Mouse (Mus musculus) hindbrain, embryonic 15.5 days (tissue): ENCODE measurements around the gene Gas2l3. TPM values are rescaled to one million over a fixed set of nuclear protein-coding genes. Genes with fewer than 3 reads are reported as not detected.

Source experiments
- ATAC-seq: fragments of 200-750 bp; cut with Nextera tagmentation; 2 replicates; pipeline ENCODE4 v1.8.0; 2017; ENCODE audit warnings: low read depth, moderate number of reproducible peaks, moderate TSS enrichment; ENCODE audit not compliant: low FRiP score
- H3K27ac ChIP-seq: fragments of 300-500 bp; sonication (generic); replicated peaks from 2 replicates; pipeline ENCODE4 v1.5.1; 2015; ENCODE audit warnings: mild to moderate bottlenecking, inconsistent platforms
- H3K27me3 ChIP-seq: fragments of 300-500 bp; sonication (generic); 2 replicates; pipeline ENCODE4 v1.6.1; 2015; ENCODE audit warnings: control low read depth, inconsistent platforms
- H3K36me3 ChIP-seq: fragments of 300-500 bp; sonication (generic); 2 replicates; pipeline ENCODE4 v1.6.1; 2015; ENCODE audit warnings: control low read depth, inconsistent platforms
- H3K4me1 ChIP-seq: fragments of 300-500 bp; sonication (generic); replicated peaks from 2 replicates; pipeline ENCODE4 v1.6.1; 2015; ENCODE audit warnings: control low read depth, inconsistent platforms
- H3K4me2 ChIP-seq: fragments of 300-500 bp; sonication (generic); 2 replicates; pipeline ENCODE4 v1.6.1; 2015; ENCODE audit warnings: moderate library complexity, mild to moderate bottlenecking, inconsistent platforms
- H3K4me3 ChIP-seq: fragments of 300-500 bp; sonication (generic); 2 replicates; pipeline ENCODE4 v1.5.1; 2015; ENCODE audit warnings: mild to moderate bottlenecking, inconsistent platforms
- H3K9ac ChIP-seq: fragments of 300-500 bp; sonication (generic); 2 replicates; pipeline ENCODE4 v1.6.1; 2015; ENCODE audit warnings: inconsistent platforms
- H3K9me3 ChIP-seq: fragments of 300-500 bp; sonication (generic); 2 replicates; pipeline ENCODE4 v1.6.1; 2016; ENCODE audit warnings: control low read depth, inconsistent platforms
- WGBS: fragments of 180-500 bp; shearing (Covaris S2); methylation state at CpG from one replicate; pipeline ENCODE4 v1.1.7; 2015; 5-methylcytosine and 5-hydroxymethylcytosine counted together
- polyA plus RNA-seq: library from polyadenylated mRNA; unstranded; fragments of >200 nt; fragmentation: Nextera tagmentation; extraction: Ambion mirVana; gene quantifications from 2 replicates; pipeline ENCODE4 v1.2.1, GENCODE M21; 2015

The Gas2l3 gene
- polyA plus RNA-seq = 5.5 and 7.4 TPM in 2 replicates

GRCm38 (mm10) chr10:89443623-89444151 is at the start of gene Gas2l3:
TSS of gene Gas2l3 (minus strand) at chr10:89443967.
- H3K4me1 ChIP-seq = peaks cover 10% of the 10 kb centered on the region
- WGBS = under 1% methylated on average over 39 of the region's 39 CpGs
- peaks cover 17% of the 10 kb centered on the region for H3K27me3 ChIP-seq
- H3K4me2 ChIP-seq = peak within 1 kb of the TSS; percentile 95
- no peaks in the 10 kb centered on the region for H3K9me3 ChIP-seq
- no peaks in the 10 kb centered on the region for H3K36me3 ChIP-seq
- H3K27ac ChIP-seq = peak within 1 kb of the TSS; percentile 49
- ATAC-seq = peak; percentile 97
- H3K9ac ChIP-seq = peak within 1 kb of the TSS; percentile 58
- H3K4me3 ChIP-seq = peak within 1 kb of the TSS; percentile 68

DNA sequence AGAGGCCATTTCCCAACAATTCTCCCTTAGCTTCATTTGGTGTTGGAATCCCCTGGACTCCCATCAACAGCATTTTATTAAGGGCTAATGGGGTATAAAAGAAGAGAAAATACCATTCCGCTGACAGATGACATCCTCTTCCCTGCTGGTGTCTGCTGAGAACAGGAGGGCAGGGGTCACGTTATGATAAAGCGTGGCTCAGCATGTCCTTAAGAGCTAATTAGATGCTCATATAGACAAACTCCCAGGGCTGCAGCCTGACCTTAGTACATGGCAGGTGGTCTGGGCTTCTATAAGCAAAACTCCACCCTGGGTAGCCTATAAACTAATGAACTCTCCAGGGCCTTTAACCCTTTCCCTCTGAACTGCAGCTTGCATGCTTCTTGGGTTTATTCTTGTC is 47.6 kb upstream of the Gas2l3 start:
- H3K4me3 ChIP-seq = no peak overlapping the region
- no peaks in the 10 kb centered on the region for H3K4me1 ChIP-seq
- no peak overlapping the region for H3K27ac ChIP-seq
- H3K4me2 ChIP-seq = no peak overlapping the region
- H3K9me3 ChIP-seq = no peaks in the 10 kb centered on the region
- ATAC-seq = no peak
- H3K36me3 ChIP-seq = no peaks in the 10 kb centered on the region
- H3K27me3 ChIP-seq = no peaks in the 10 kb centered on the region; the same call in 1 of the 2 replicates
- WGBS = 10% methylated on average over 3 of the region's 3 CpGs
- H3K9ac ChIP-seq = no peak overlapping the region

DNA sequence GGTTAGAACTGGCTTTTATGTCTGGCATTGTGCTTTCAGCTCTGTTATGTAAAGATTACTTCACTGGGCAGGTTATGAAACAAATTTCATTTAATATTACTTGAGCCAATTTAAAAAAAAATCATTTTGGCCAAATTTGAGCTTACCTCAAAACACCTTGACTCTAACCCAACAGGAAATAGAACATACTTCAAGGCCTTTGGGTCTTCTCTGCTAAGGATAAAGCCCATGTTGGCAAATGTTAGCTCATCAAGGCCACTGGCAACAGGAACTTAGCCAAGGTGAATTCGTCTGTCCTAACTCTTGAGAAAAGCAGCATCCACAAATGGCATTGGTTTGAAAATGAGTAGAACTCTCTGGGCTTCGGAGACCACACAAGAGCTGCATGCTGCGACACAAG is 46.5 kb upstream of the Gas2l3 start:
- Histone ChIP-seq H3K9me3 (no peaks in the 10 kb centered on the region), H3K27ac (no peak overlapping the region), H3K9ac (no peak overlapping the region), H3K36me3 (no peaks in the 10 kb centered on the region), H3K4me3 (no peak overlapping the region), H3K27me3 (no peaks in the 10 kb centered on the region; the same call in 1 of the 2 replicates), H3K4me1 (no peaks in the 10 kb centered on the region), H3K4me2 (no peak overlapping the region)
- 91% methylated on average over 3 of the region's 3 CpGs for WGBS
- ATAC-seq = no peak

GRCm38 (mm10) chr10:89489459-89489858 is 45.7 kb upstream of the Gas2l3 start:
- Histone ChIP-seq H3K9ac (no peak overlapping the region), H3K4me3 (no peak overlapping the region), H3K27ac (no peak overlapping the region), H3K9me3 (no peaks in the 10 kb centered on the region), H3K27me3 (no peaks in the 10 kb centered on the region; the same call in 1 of the 2 replicates), H3K36me3 (no peaks in the 10 kb centered on the region), H3K4me1 (no peaks in the 10 kb centered on the region), H3K4me2 (no peak overlapping the region)
- no peak for ATAC-seq
- 83% methylated on average over 4 of the region's 4 CpGs for WGBS

DNA sequence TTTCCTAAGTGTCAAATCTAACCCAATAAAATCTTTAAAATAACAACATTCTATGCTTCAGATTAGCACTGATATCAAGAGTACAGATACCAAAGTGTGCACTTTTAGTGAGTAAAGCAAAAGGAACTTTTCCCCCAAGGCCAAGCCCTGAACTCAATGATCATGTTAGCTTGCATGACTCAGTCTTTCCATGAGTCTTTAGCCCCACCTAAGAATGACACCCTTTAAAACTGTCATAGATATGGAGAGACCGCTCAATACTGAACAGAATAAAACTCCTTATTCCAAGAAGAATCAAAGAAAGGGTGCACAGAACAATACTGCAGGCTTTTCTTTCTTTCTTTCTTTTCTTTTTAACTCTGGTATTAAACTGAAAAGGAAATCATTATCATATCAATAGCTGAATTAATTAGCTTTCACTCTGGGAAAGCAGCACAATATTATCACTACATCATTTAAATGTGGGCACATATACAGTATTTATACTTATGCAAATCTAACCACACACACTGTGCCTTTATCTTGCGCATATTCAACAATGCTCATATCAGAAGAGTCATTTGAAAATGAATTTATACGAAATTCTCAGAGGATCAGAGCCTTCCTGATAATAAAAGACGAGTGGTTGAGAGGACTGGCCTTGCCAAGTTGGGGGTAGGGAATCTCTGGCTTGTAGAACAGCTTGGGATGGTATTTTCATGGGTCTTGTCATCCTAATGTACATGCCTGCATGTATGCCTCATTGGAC is 43.4 kb upstream of the Gas2l3 start:
- H3K4me1 ChIP-seq = peaks cover 4% of the 10 kb centered on the region
- H3K9me3 ChIP-seq = no peaks in the 10 kb centered on the region
- 27% methylated on average over 4 of the region's 4 CpGs for WGBS
- no peak overlapping the region for H3K4me3 ChIP-seq
- H3K27ac ChIP-seq = no peak overlapping the region
- no peaks in the 10 kb centered on the region for H3K27me3 ChIP-seq
- no peak overlapping the region for H3K4me2 ChIP-seq
- no peak overlapping the region for H3K9ac ChIP-seq
- ATAC-seq = no peak
- H3K36me3 ChIP-seq = no peaks in the 10 kb centered on the region

DNA sequence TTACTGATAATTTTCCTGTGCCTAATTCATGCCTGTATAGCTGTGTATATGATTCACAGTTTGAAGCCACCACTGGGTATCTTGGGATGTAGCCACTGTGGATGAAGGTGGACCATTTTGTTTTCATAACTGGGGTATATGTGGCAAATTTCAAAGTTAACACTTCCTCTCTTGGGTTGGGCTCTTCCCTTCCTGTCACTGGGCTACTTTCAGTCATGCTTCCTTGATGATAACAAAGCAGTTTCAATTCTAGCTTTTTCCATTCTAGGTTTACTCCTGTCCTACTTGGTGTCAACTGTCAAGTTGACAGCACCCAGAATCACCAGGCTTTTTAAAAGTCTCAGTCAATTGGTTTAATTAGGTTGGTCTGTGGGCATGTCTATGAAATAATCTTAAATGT is 41.1 kb upstream of the Gas2l3 start:
- Histone ChIP-seq H3K27me3 (no peaks in the 10 kb centered on the region), H3K27ac (no peak overlapping the region), H3K9me3 (no peaks in the 10 kb centered on the region), H3K36me3 (no peaks in the 10 kb centered on the region), H3K4me1 (peaks cover 9% of the 10 kb centered on the region), H3K4me3 (no peak overlapping the region), H3K4me2 (no peak overlapping the region), H3K9ac (no peak overlapping the region)
- no peak for ATAC-seq

GRCm38 (mm10) chr10:89483812-89484602 is 40.2 kb upstream of the Gas2l3 start:
- no peaks in the 10 kb centered on the region for H3K27me3 ChIP-seq
- H3K9ac ChIP-seq = no peak overlapping the region
- no peak overlapping the region for H3K4me3 ChIP-seq
- ATAC-seq = no peak
- peaks cover 9% of the 10 kb centered on the region for H3K4me1 ChIP-seq
- H3K27ac ChIP-seq = no peak overlapping the region
- no peaks in the 10 kb centered on the region for H3K36me3 ChIP-seq
- H3K9me3 ChIP-seq = no peaks in the 10 kb centered on the region
- WGBS = 85% methylated on average over 18 of the region's 18 CpGs
- no peak overlapping the region for H3K4me2 ChIP-seq

DNA sequence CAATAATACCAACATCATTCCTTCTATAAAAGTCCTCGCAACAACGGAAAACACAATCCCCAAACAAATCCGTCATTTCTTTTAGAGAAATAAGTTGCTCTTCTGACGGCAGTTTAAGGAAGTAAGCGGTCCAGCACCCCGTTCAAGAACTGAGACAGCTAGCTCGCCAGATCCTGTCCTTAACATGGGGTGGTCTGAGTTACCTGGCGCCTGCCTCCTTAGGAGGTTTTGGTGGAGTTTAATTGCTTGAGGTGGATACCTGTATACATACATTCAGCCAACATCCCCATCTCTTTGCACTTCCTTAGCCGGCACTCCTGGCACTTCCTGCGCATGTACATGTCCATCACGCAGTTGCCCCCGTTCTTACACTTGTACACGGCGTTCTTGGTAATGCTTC is 39.3 kb upstream of the Gas2l3 start:
- WGBS = 80% methylated on average over 14 of the region's 14 CpGs

GRCm38 (mm10) chr10:89482142-89482681 is 38.4 kb upstream of the Gas2l3 start:
- no peak overlapping the region for H3K9ac ChIP-seq
- H3K4me2 ChIP-seq = peak overlapping the region; percentile 11; the same call in 1 of the 2 replicates
- no peak for ATAC-seq
- peaks cover 9% of the 10 kb centered on the region for H3K4me1 ChIP-seq
- H3K36me3 ChIP-seq = no peaks in the 10 kb centered on the region
- no peak overlapping the region for H3K4me3 ChIP-seq
- WGBS = 13% methylated on average over 10 of the region's 10 CpGs
- H3K9me3 ChIP-seq = no peaks in the 10 kb centered on the region
- H3K27me3 ChIP-seq = no peaks in the 10 kb centered on the region
- H3K27ac ChIP-seq = no peak overlapping the region

More for the DNA sequence above, 39.3 kb upstream of the Gas2l3 start:
- Histone ChIP-seq H3K27me3 (no peaks in the 10 kb centered on the region), H3K4me3 (no peak overlapping the region), H3K9ac (no peak overlapping the region), H3K4me2 (no peak overlapping the region), H3K4me1 (peaks cover 9% of the 10 kb centered on the region), H3K9me3 (no peaks in the 10 kb centered on the region), H3K36me3 (no peaks in the 10 kb centered on the region), H3K27ac (no peak overlapping the region)
- ATAC-seq = no peak

GRCm38 (mm10) chr10:89481638-89482037 is 37.9 kb upstream of the Gas2l3 start:
- Histone ChIP-seq H3K36me3 (no peaks in the 10 kb centered on the region), H3K27me3 (no peaks in the 10 kb centered on the region), H3K9me3 (no peaks in the 10 kb centered on the region), H3K27ac (no peak overlapping the region), H3K4me3 (no peak overlapping the region), H3K4me2 (peak overlapping the region; percentile 11; the same call in 1 of the 2 replicates), H3K9ac (no peak overlapping the region), H3K4me1 (peaks cover 9% of the 10 kb centered on the region)
- no peak for ATAC-seq
- WGBS = 18% methylated on average over 7 of the region's 7 CpGs

GRCm38 (mm10) chr10:89478766-89479165 is 35.0 kb upstream of the Gas2l3 start:
- 92% methylated on average over 8 of the region's 8 CpGs for WGBS
- H3K4me1 ChIP-seq = peaks cover 9% of the 10 kb centered on the region
- H3K4me2 ChIP-seq = no peak overlapping the region
- H3K9me3 ChIP-seq = no peaks in the 10 kb centered on the region
- H3K4me3 ChIP-seq = no peak overlapping the region
- ATAC-seq = no peak
- H3K27ac ChIP-seq = no peak overlapping the region
- H3K27me3 ChIP-seq = no peaks in the 10 kb centered on the region
- no peaks in the 10 kb centered on the region for H3K36me3 ChIP-seq
- H3K9ac ChIP-seq = no peak overlapping the region
